Mouse (Mus musculus) ES-Bruce4 (cell line): ENCODE results near the gene Fndc8. TPM values are rescaled to one million over a fixed set of nuclear protein-coding genes. Genes with fewer than 3 reads are reported as not detected.

Experiments used
- H3K27ac ChIP-seq: 2 replicates; pipeline ENCODE4 v1.5.1; 2012; ENCODE audit warnings: low read length, inconsistent platforms; ENCODE audit not compliant: insufficient read depth
- H3K27me3 ChIP-seq: 2 replicates; pipeline ENCODE4 v1.6.1; 2012; ENCODE audit warnings: mild to moderate bottlenecking, low read length, inconsistent platforms; ENCODE audit not compliant: control insufficient read depth, poor library complexity, insufficient read depth, severe bottlenecking
- H3K36me3 ChIP-seq: 2 replicates; pipeline ENCODE4 v1.6.1; 2012; ENCODE audit warnings: inconsistent platforms, mild to moderate bottlenecking, low read length, moderate library complexity; ENCODE audit not compliant: control insufficient read depth, poor library complexity, insufficient read depth, severe bottlenecking
- H3K4me1 ChIP-seq: one replicate; pipeline ENCODE4 v1.8.1; 2011; ENCODE audit warnings: low read length; ENCODE audit not compliant: control insufficient read depth, insufficient read depth
- H3K4me3 ChIP-seq: 2 replicates; pipeline ENCODE4 v1.5.1; 2011; ENCODE audit warnings: low read depth, mild to moderate bottlenecking, low read length
- H3K9ac ChIP-seq: 2 replicates; pipeline ENCODE4 v1.6.1; 2012; ENCODE audit warnings: low read depth, mild to moderate bottlenecking, inconsistent platforms; ENCODE audit not compliant: poor library complexity, severe bottlenecking
- H3K9me3 ChIP-seq: replicated peaks from 2 replicates; pipeline ENCODE4 v1.6.1; 2012; ENCODE audit warnings: mild to moderate bottlenecking, low read length, inconsistent platforms; ENCODE audit not compliant: control insufficient read depth, poor library complexity, insufficient read depth, severe bottlenecking
- CTCF ChIP-seq: IDR thresholded peaks from one replicate; pipeline ENCODE4 v1.8.1; 2011; ENCODE audit warnings: low read depth, low read length
- EP300 ChIP-seq: IDR thresholded peaks from 2 replicates; pipeline ENCODE4 v1.6.1; 2011; ENCODE audit warnings: low read depth, low read length; ENCODE audit not compliant: insufficient read depth
- POLR2A ChIP-seq: IDR thresholded peaks from one replicate; pipeline ENCODE4 v1.8.1; 2011; ENCODE audit warnings: low read length; ENCODE audit not compliant: insufficient read depth
- polyA plus RNA-seq: library from polyadenylated mRNA; stranded (reverse); fragments of >200 nt; gene quantifications from 2 replicates; pipeline ENCODE4 v1.2.4, GENCODE M21; 2011; ENCODE audit warnings: low read depth; ENCODE audit not compliant: missing spikeins, insufficient read depth, insufficient read length

The Fndc8 gene
- polyA plus RNA-seq, 1 experiment: not detected

DNA sequence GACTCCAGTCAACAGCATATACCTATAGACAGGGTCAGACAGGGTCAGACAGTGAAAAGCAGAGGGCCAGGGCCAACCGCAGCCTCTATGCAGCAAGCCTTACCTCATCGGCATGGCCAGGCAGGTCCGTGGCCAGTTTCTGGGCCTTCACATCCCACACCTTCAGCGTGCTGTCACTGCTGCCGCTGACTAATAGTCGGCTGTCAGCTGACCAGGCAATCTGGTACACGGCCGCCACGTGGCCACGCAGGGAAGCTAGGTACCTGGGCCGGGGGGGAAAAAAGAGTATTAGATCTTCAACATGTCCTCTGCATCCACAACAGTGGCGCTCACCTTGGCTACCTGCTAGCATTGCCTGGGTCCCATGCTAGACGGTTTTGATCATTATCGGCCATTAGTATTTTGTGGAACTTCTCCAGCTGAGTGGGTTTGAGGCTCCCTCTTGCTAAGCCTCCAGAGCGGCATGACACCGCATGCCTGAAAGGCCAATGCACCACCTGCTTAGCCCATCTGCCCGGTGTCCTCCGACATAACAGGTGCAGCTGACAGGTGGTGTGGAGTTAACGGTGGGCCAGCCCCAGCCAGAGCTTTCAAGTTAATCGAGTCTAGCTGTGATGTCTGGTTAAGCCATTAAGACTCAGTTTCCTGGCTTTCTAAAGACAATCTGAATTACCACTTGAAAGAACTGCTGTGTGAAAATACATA, 9.8 kb downstream of the Fndc8 start:
- peaks cover 48% of the 10 kb centered on the region for H3K36me3 ChIP-seq
- no peak for TF ChIP-seq CTCF
- TF ChIP-seq EP300: no peak
- no peak for TF ChIP-seq POLR2A
- H3K4me3 ChIP-seq: no peak overlapping the region

DNA sequence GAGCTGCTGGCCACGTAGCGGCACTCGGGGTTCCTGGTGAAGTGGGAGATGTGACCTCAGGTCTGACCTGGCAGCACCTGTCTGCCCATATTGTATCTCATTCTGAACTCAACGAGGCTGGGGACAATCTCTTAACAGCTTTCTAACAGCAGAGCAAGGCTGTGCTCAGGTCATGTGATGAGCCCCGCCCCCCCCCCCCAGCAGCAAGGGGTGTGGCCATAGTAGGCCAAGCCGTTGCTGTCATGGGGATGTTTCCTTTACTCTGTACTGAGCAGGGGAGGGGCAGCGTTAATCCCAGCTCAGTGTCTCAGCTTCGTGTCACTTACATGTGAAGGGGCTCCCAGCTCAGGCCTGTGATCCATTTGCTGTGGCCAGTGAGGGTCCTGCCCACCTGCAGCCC, 13.0 kb downstream of the Fndc8 start:
- Histone ChIP-seq H3K36me3 (peaks cover 48% of the 10 kb centered on the region), H3K4me1 (peaks cover 7% of the 10 kb centered on the region), H3K9ac (no peak overlapping the region), H3K9me3 (no peaks in the 10 kb centered on the region), H3K27ac (no peak overlapping the region), H3K27me3 (no peaks in the 10 kb centered on the region), H3K4me3 (no peak overlapping the region)
- no peak for TF ChIP-seq EP300
- TF ChIP-seq POLR2A: no peak
- no peak for TF ChIP-seq CTCF

More for the DNA sequence above, 9.8 kb downstream of the Fndc8 start:
- H3K9ac ChIP-seq: no peak overlapping the region
- peaks cover 7% of the 10 kb centered on the region for H3K4me1 ChIP-seq
- H3K9me3 ChIP-seq: no peaks in the 10 kb centered on the region
- H3K27me3 ChIP-seq: no peaks in the 10 kb centered on the region
- no peak overlapping the region for H3K27ac ChIP-seq

DNA sequence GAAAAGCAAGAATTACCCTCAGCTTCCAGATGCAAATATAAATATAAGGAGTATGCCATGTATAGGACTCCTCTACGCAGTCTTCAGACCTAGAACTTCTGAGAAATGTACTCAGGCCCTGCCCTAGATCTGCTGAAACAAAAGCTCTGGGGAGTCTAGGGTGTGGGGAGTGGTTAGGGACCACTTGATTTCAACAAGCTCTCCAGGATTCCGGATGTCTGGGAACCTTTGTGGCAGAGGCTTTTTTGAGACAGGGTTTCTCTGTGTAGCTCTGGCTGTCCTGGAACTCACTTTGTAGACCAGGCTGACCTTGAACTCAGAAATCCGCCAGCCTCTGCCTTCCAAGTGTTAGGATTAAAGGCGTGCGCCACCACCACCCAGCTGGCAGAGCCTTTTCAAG, 13.9 kb downstream of the Fndc8 start:
- peaks cover 42% of the 10 kb centered on the region for H3K36me3 ChIP-seq
- H3K4me1 ChIP-seq: peaks cover 7% of the 10 kb centered on the region

DNA sequence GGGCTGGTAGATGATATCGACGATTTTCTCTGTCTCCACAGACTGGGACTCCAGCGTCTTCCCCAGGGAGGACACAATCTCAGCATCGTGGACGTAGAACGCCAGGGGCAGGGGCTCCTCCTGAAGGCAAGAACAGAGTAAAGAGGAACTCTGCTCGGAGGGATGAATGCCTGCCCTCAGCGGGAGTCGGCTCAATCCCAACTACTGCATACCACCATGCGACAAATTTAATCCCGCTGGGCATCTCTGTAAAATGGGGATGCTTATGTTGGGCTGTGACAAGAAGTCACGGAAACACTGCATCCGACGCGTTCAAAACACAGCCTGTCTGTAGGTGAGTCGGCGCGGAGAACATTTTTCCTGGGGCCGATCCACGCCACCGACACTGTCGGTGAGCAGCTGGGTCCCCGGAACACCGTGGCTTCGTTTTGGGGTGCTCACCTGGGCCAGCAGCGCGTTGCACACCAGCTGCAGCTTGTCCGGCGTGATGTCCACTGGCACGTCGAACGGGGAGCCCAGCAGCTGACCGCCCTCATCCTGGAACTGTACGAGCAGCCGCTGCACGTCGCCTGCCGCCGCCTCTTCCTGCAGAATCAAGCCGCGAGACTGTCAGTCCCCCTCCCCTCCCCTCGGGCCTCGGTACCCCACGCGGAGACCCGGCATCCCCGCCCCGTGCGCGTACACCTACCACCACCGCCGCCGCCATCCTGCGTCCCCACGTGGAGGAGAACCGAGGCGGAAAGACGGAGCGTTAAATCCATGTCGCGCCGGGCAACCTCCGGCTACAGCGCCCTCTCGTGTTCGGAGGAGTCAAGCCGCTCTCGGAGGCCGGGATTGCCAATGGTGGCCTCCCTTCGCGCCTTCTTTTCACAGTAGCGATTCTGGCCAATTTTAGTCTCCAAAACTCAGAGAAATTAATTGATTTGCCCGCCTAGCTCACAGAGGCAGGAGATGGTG, 16.0 kb downstream of the Fndc8 start, which contains the start of gene Nle1:
Nle1 (minus strand) TSS at position 761 of the 957 bp plus-strand sequence.
- Histone ChIP-seq H3K9me3 (no peaks in the 10 kb centered on the region), H3K27me3 (no peaks in the 10 kb centered on the region), H3K36me3 (peaks cover 24% of the 10 kb centered on the region), H3K4me3 (peak within 1 kb of the TSS; percentile 92), H3K27ac (no peak within 1 kb of the TSS), H3K4me1 (peaks cover 7% of the 10 kb centered on the region), H3K9ac (peak within 1 kb of the TSS; percentile 79)
- TF ChIP-seq POLR2A (peak; percentile 28), EP300 (no peak), CTCF (peak; percentile 86)

More for the DNA sequence above, 13.9 kb downstream of the Fndc8 start:
- Histone ChIP-seq H3K9ac (no peak overlapping the region), H3K4me3 (no peak overlapping the region), H3K27ac (no peak overlapping the region), H3K27me3 (no peaks in the 10 kb centered on the region), H3K9me3 (no peaks in the 10 kb centered on the region)
- no peak for TF ChIP-seq CTCF
- TF ChIP-seq POLR2A: no peak
- no peak for TF ChIP-seq EP300

DNA sequence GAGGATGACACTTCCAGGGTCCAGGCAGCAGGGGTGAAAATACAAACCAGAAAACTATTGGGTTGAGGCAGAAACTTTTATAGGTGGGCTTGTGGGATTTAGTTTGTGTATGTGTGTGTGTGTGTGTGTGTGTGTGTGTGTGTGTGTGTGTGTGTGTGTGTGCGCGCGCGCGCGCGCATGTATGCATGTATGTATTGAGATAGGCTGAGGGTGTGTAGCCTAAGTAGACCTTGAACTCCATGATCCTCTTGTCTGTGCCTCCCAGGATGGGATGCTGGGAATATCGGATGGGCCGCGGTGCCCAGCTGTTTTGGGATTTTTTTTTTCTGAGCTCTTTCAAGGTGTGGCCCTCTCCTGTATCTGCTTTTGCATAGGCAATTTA, 16.7 kb downstream of the Fndc8 start:
- Histone ChIP-seq H3K4me3 (peak overlapping the region; percentile 45), H3K9ac (no peak overlapping the region; the same call in 1 of the 2 replicates), H3K27me3 (no peaks in the 10 kb centered on the region), H3K9me3 (no peaks in the 10 kb centered on the region), H3K36me3 (peaks cover 22% of the 10 kb centered on the region), H3K4me1 (peaks cover 7% of the 10 kb centered on the region), H3K27ac (no peak overlapping the region)
- no peak for TF ChIP-seq EP300
- TF ChIP-seq POLR2A: no peak
- TF ChIP-seq CTCF: no peak

DNA sequence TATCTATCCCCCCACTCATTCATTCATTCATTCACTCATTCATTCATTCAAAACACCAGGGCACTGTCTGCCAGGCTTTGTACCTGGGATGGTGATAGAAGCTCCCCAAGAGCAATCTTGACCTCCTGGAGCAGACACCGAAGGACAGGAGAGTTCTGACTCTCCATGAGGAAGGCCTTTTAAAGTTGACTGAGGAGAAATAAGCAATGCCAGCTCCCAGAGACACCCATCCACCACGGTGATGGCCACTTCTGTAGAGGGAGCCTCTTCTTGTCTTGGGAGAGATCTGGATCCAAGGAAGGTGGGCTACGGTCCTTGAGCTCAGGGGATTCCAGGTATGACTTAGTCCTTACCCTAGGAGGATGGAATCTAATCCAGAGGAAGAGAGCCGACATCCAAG, 18.3 kb downstream of the Fndc8 start, which contains the start of gene Unc45b:
Unc45b (plus strand) TSS at position 301 of the 400 bp plus-strand sequence.
- Histone ChIP-seq H3K4me1 (peaks cover 5% of the 10 kb centered on the region), H3K4me3 (no peak within 1 kb of the TSS), H3K9ac (no peak within 1 kb of the TSS), H3K9me3 (no peaks in the 10 kb centered on the region), H3K36me3 (peaks cover 11% of the 10 kb centered on the region; the same call in 1 of the 2 replicates), H3K27ac (no peak within 1 kb of the TSS), H3K27me3 (no peaks in the 10 kb centered on the region)
- TF ChIP-seq CTCF (no peak), EP300 (no peak), POLR2A (no peak)
